Mouse (Mus musculus) forebrain, embryonic 16.5 days (tissue): ENCODE data around the gene Phactr1. TPM values are rescaled to one million over a fixed set of nuclear protein-coding genes. Genes with fewer than 3 reads are reported as not detected.
A peak's percentile ranks its signal among the peaks of the same experiment; 100 is the strongest.

ENCODE experiments used
- ATAC-seq: fragments of 200-750 bp; cut with Nextera tagmentation; 2 replicates; pipeline ENCODE4 v1.8.0; 2017; ENCODE audit warnings: mild to moderate bottlenecking, moderate library complexity
- H3K27ac ChIP-seq: fragments of 300-500 bp; sonication (generic); 2 replicates; pipeline ENCODE4 v1.5.1; 2014; ENCODE audit warnings: low read length, control low read depth
- H3K27me3 ChIP-seq: fragments of 300-500 bp; sonication (generic); replicated peaks from 2 replicates; pipeline ENCODE4 v1.6.1; 2014; ENCODE audit warnings: low read length; ENCODE audit not compliant: control insufficient read depth, insufficient read depth
- H3K36me3 ChIP-seq: fragments of 300-500 bp; sonication (generic); 2 replicates; pipeline ENCODE4 v1.6.1; 2014; ENCODE audit not compliant: control insufficient read depth, insufficient read depth
- H3K4me1 ChIP-seq: fragments of 300-500 bp; sonication (generic); replicated peaks from 2 replicates; pipeline ENCODE4 v1.6.1; 2014; ENCODE audit warnings: low read length; ENCODE audit not compliant: control insufficient read depth, insufficient read depth
- H3K4me2 ChIP-seq: fragments of 300-500 bp; sonication (generic); 2 replicates; pipeline ENCODE4 v1.6.1; 2014; ENCODE audit warnings: mild to moderate bottlenecking, low read length, control low read depth
- H3K4me3 ChIP-seq: fragments of 300-500 bp; sonication (generic); replicated peaks from 2 replicates; pipeline ENCODE4 v1.5.1; 2014; ENCODE audit warnings: mild to moderate bottlenecking, low read length, control low read depth
- H3K9ac ChIP-seq: fragments of 300-500 bp; sonication (generic); replicated peaks from 2 replicates; pipeline ENCODE4 v1.6.1; 2014; ENCODE audit warnings: low read depth, low read length, control low read depth
- H3K9me3 ChIP-seq: fragments of 300-500 bp; sonication (generic); 2 replicates; pipeline ENCODE4 v1.6.1; 2016; ENCODE audit warnings: low read length; ENCODE audit not compliant: control insufficient read depth
- WGBS: fragments of 180-500 bp; shearing (Covaris S2); extraction: QIAGEN DNeasy Blood & Tissue Kit; methylation state at CpG from one replicate; pipeline ENCODE4 v1.1.7; 2014; 5-methylcytosine and 5-hydroxymethylcytosine counted together
- polyA plus RNA-seq: library from polyadenylated mRNA; unstranded; fragments of >200 nt; fragmentation: Nextera tagmentation; extraction: Ambion mirVana; gene quantifications from 2 replicates; pipeline ENCODE4 v1.2.1, GENCODE M21; 2015

The Phactr1 gene
- polyA plus RNA-seq, 1 experiment from 2014 or later: 82.7 TPM

GRCm38 (mm10) chr13:42826602-42827001 is 146.2 kb downstream of the Phactr1 start:
- no peak for ATAC-seq
- Histone ChIP-seq H3K27me3 (no peaks in the 10 kb centered on the region), H3K36me3 (no peaks in the 10 kb centered on the region), H3K9ac (no peak overlapping the region), H3K4me1 (peaks cover 6% of the 10 kb centered on the region), H3K4me2 (no peak overlapping the region), H3K4me3 (no peak overlapping the region), H3K9me3 (no peaks in the 10 kb centered on the region), H3K27ac (no peak overlapping the region)
- WGBS: 64% methylated on average over 8 of the region's 8 CpGs

- no peak for ATAC-seq
- Histone ChIP-seq H3K9me3 (no peaks in the 10 kb centered on the region), H3K36me3 (no peaks in the 10 kb centered on the region)
Observed at GRCm38 (mm10) chr13:42828978-42829377, 148.6 kb downstream of the Phactr1 start.

GRCm38 (mm10) chr13:42835441-42835840 is 155.0 kb downstream of the Phactr1 start:
- no peak overlapping the region for H3K9ac ChIP-seq
- 22% methylated on average over 2 of the region's 2 CpGs for WGBS
- H3K27ac ChIP-seq: no peak overlapping the region
- H3K27me3 ChIP-seq: no peaks in the 10 kb centered on the region
- no peaks in the 10 kb centered on the region for H3K9me3 ChIP-seq
- H3K4me3 ChIP-seq: no peak overlapping the region
- H3K4me1 ChIP-seq: 0 out of 2 replicates have a peak, but pooled peaks cover 3% of the 10 kb centered on the region
- no peak overlapping the region for H3K4me2 ChIP-seq
- H3K36me3 ChIP-seq: no peaks in the 10 kb centered on the region
- ATAC-seq: no peak

More at GRCm38 (mm10) chr13:42828978-42829377, 148.6 kb downstream of the Phactr1 start:
- Histone ChIP-seq H3K4me1 (peaks cover 6% of the 10 kb centered on the region), H3K4me3 (no peak overlapping the region), H3K4me2 (no peak overlapping the region), H3K27ac (no peak overlapping the region), H3K9ac (no peak overlapping the region), H3K27me3 (no peaks in the 10 kb centered on the region)
- 49% methylated on average over 9 of the region's 9 CpGs for WGBS

GRCm38 (mm10) chr13:42839358-42839757 is 158.9 kb downstream of the Phactr1 start:
- Histone ChIP-seq H3K9ac (no peak overlapping the region), H3K9me3 (no peaks in the 10 kb centered on the region), H3K4me1 (0 out of 2 replicates have a peak, but pooled peaks cover 6% of the 10 kb centered on the region), H3K36me3 (no peaks in the 10 kb centered on the region), H3K4me2 (no peak overlapping the region), H3K4me3 (no peak overlapping the region), H3K27ac (no peak overlapping the region), H3K27me3 (no peaks in the 10 kb centered on the region)
- 72% methylated on average over 2 of the region's 2 CpGs for WGBS
- no peak for ATAC-seq

- H3K4me3 ChIP-seq: no peak overlapping the region
- no peaks in the 10 kb centered on the region for H3K27me3 ChIP-seq
- WGBS: 62% methylated on average over 10 of the region's 10 CpGs
- no peak overlapping the region for H3K27ac ChIP-seq
- H3K36me3 ChIP-seq: no peaks in the 10 kb centered on the region
- peaks cover 10% of the 10 kb centered on the region for H3K4me1 ChIP-seq
- ATAC-seq: no peak
- H3K4me2 ChIP-seq: no peak overlapping the region
- no peak overlapping the region for H3K9ac ChIP-seq
- H3K9me3 ChIP-seq: no peaks in the 10 kb centered on the region
Observed at GRCm38 (mm10) chr13:42852086-42852485, 171.7 kb downstream of the Phactr1 start.

GRCm38 (mm10) chr13:42853900-42854595 is 173.6 kb downstream of the Phactr1 start:
- ATAC-seq: no peak
- no peak overlapping the region for H3K4me2 ChIP-seq
- no peaks in the 10 kb centered on the region for H3K27me3 ChIP-seq
- no peak overlapping the region for H3K27ac ChIP-seq
- H3K36me3 ChIP-seq: no peaks in the 10 kb centered on the region
- no peak overlapping the region for H3K9ac ChIP-seq
- no peaks in the 10 kb centered on the region for H3K9me3 ChIP-seq
- 6% methylated on average over 11 of the region's 11 CpGs for WGBS
- no peak overlapping the region for H3K4me3 ChIP-seq
- H3K4me1 ChIP-seq: peaks cover 10% of the 10 kb centered on the region

GRCm38 (mm10) chr13:42866162-42866941 is 185.9 kb downstream of the Phactr1 start:
- no peaks in the 10 kb centered on the region for H3K27me3 ChIP-seq
- peak; percentile 89 for ATAC-seq
- 4% methylated on average over 21 of the region's 21 CpGs for WGBS
- H3K4me2 ChIP-seq: peak overlapping the region; percentile 54
- H3K36me3 ChIP-seq: no peaks in the 10 kb centered on the region
- H3K4me3 ChIP-seq: peak overlapping the region; percentile 34
- H3K27ac ChIP-seq: no peak overlapping the region
- H3K9ac ChIP-seq: peak overlapping the region; percentile 51
- H3K9me3 ChIP-seq: no peaks in the 10 kb centered on the region
- H3K4me1 ChIP-seq: peaks cover 14% of the 10 kb centered on the region

GRCm38 (mm10) chr13:42867026-42867425 is 186.6 kb downstream of the Phactr1 start:
- H3K27me3 ChIP-seq: no peaks in the 10 kb centered on the region
- no peak overlapping the region; the same call in none of the 2 replicates for H3K4me3 ChIP-seq
- no peak for ATAC-seq
- no peak overlapping the region for H3K27ac ChIP-seq
- no peaks in the 10 kb centered on the region for H3K36me3 ChIP-seq
- H3K4me1 ChIP-seq: peaks cover 14% of the 10 kb centered on the region
- H3K9ac ChIP-seq: no peak overlapping the region
- no peaks in the 10 kb centered on the region for H3K9me3 ChIP-seq
- peak overlapping the region; percentile 54 for H3K4me2 ChIP-seq
- WGBS: 29% methylated on average over 6 of the region's 6 CpGs

- Histone ChIP-seq H3K4me1 (peaks cover under 1% of the 10 kb centered on the region; the same call in 1 of the 2 replicates), H3K27me3 (no peaks in the 10 kb centered on the region), H3K4me3 (no peak overlapping the region), H3K4me2 (no peak overlapping the region), H3K36me3 (no peaks in the 10 kb centered on the region), H3K27ac (no peak overlapping the region), H3K9me3 (no peaks in the 10 kb centered on the region), H3K9ac (no peak overlapping the region)
- no peak for ATAC-seq
- WGBS: 50% methylated on average over 1 of the region's 1 CpGs
Observed at GRCm38 (mm10) chr13:42872125-42872524, 191.7 kb downstream of the Phactr1 start.
